Mouse (Mus musculus) MEL (cell line): ENCODE data around the gene Egfem1. TPM values are rescaled to one million over a fixed set of nuclear protein-coding genes. Genes with fewer than 3 reads are reported as not detected.

Experiments used
- DNase-seq: peaks from one replicate; pipeline ENCODE4 v3.0.0; 2011; ENCODE audit warnings: low read depth, low spot score
- H3K27ac ChIP-seq: 2 replicates; pipeline ENCODE4 v1.5.1; 2012; ENCODE audit warnings: low read depth, mild to moderate bottlenecking, control low read depth, low read length, moderate library complexity; ENCODE audit not compliant: control insufficient read depth
- H3K27me3 ChIP-seq, 2 experiments: fragments of 150-350 bp in 1 of 2; sonication (generic) in 1 of 2; 2 replicates each; pipeline ENCODE4 v1.6.1; 2012; ENCODE audit warnings: low read length in 2 of 2, mild to moderate bottlenecking in 2 of 2, improper control_type of control experiment in 1 of 2, moderate library complexity in 1 of 2; ENCODE audit not compliant: insufficient read depth in 2 of 2, control insufficient read depth in 1 of 2
- H3K36me3 ChIP-seq, 2 experiments: 2 replicates each; pipeline ENCODE4 v1.6.1; 2012 to 2014; ENCODE audit warnings: low read length in 2 of 2, improper control_type of control experiment in 1 of 2, inconsistent platforms in 1 of 2, mild to moderate bottlenecking in 1 of 2; ENCODE audit not compliant: insufficient read depth in 2 of 2, control insufficient read depth in 1 of 2
- H3K4me1 ChIP-seq, 2 experiments: fragments of 150-350 bp in 1 of 2; sonication (generic) in 1 of 2; 2 replicates each; pipeline ENCODE4 v1.6.1; 2012; ENCODE audit warnings: low read length in 2 of 2, improper control_type of control experiment in 1 of 2, mild to moderate bottlenecking in 1 of 2; ENCODE audit not compliant: insufficient read depth in 2 of 2, control insufficient read depth in 1 of 2
- H3K4me3 ChIP-seq, 2 experiments: fragments of 150-350 bp in 1 of 2; sonication (generic) in 1 of 2; 2 replicates each; pipeline ENCODE4 v1.5.1; 2012; ENCODE audit warnings: low read depth in 2 of 2, low read length in 2 of 2, mild to moderate bottlenecking in 2 of 2, moderate library complexity in 2 of 2, control low read depth in 1 of 2, improper control_type of control experiment in 1 of 2; ENCODE audit not compliant: control insufficient read depth in 1 of 2, insufficient read depth in 1 of 2
- H3K79me2 ChIP-seq: 2 replicates; pipeline ENCODE4 v1.6.1; 2012; ENCODE audit warnings: mild to moderate bottlenecking, low read length, moderate library complexity; ENCODE audit not compliant: control insufficient read depth, poor library complexity, insufficient read depth
- H3K9ac ChIP-seq: 2 replicates; pipeline ENCODE4 v1.6.1; 2012; ENCODE audit warnings: low read depth, mild to moderate bottlenecking, control low read depth, low read length, moderate library complexity; ENCODE audit not compliant: control insufficient read depth, poor library complexity, severe bottlenecking
- H3K9me3 ChIP-seq: fragments of 150-350 bp; sonication (generic); replicated peaks from 2 replicates; pipeline ENCODE4 v1.6.1; 2012; ENCODE audit warnings: mild to moderate bottlenecking, low read length, improper control_type of control experiment, moderate library complexity; ENCODE audit not compliant: insufficient read depth
- BHLHE40 ChIP-seq: IDR thresholded peaks from 2 replicates; pipeline ENCODE4 v1.6.1; 2012; ENCODE audit warnings: low read depth, mild to moderate bottlenecking, inconsistent platforms, low read length, improper control_type of control experiment, borderline replicate concordance
- CHD1 ChIP-seq: IDR thresholded peaks from 2 replicates; pipeline ENCODE4 v1.6.1; 2012; ENCODE audit warnings: low read depth, mild to moderate bottlenecking, inconsistent platforms, low read length, improper control_type of control experiment
- CTCF ChIP-seq, 3 experiments: IDR thresholded peaks in 2 of 3; conservative IDR thresholded peaks in 1 of 3; 2 replicates each; pipeline ENCODE4 v1.5.1; 2011 to 2012; ENCODE audit warnings: low read length in 3 of 3, low read depth in 2 of 3, mild to moderate bottlenecking in 2 of 3, improper control_type of control experiment in 1 of 3, inconsistent platforms in 1 of 3, mixed read lengths in 1 of 3, moderate library complexity in 1 of 3; ENCODE audit not compliant: control insufficient read depth in 1 of 3, insufficient read depth in 1 of 3, poor library complexity in 1 of 3, severe bottlenecking in 1 of 3
- ELF1 ChIP-seq: IDR thresholded peaks from 2 replicates; pipeline ENCODE4 v1.6.1; 2014; ENCODE audit warnings: low read depth, mild to moderate bottlenecking, inconsistent platforms, low read length, improper control_type of control experiment, moderate library complexity
- ETS1 ChIP-seq: IDR thresholded peaks from 2 replicates; pipeline ENCODE4 v1.6.1; 2012; ENCODE audit warnings: low read depth, mild to moderate bottlenecking, inconsistent platforms, low read length, improper control_type of control experiment, moderate library complexity
- GABPA ChIP-seq: IDR thresholded peaks from 2 replicates; pipeline ENCODE4 v1.6.1; 2012; ENCODE audit warnings: low read depth, mild to moderate bottlenecking, inconsistent platforms, low read length, improper control_type of control experiment, moderate library complexity
- HCFC1 ChIP-seq: IDR thresholded peaks from 2 replicates; pipeline ENCODE4 v1.6.1; 2012; ENCODE audit warnings: low read depth, mild to moderate bottlenecking, inconsistent platforms, low read length, improper control_type of control experiment, moderate library complexity
- MAZ ChIP-seq: IDR thresholded peaks from 2 replicates; pipeline ENCODE4 v1.6.1; 2012; ENCODE audit warnings: low read depth, mild to moderate bottlenecking, inconsistent platforms, low read length, improper control_type of control experiment
- MYC ChIP-seq: IDR thresholded peaks from 2 replicates; pipeline ENCODE4 v1.6.1; 2011; ENCODE audit warnings: low read depth, mild to moderate bottlenecking, low read length, improper control_type of control experiment, moderate library complexity
- NELFE ChIP-seq: IDR thresholded peaks from 2 replicates; pipeline ENCODE4 v1.6.1; 2011; ENCODE audit warnings: low read depth, low read length, improper control_type of control experiment
- NRF1 ChIP-seq: IDR thresholded peaks from 2 replicates; pipeline ENCODE4 v1.6.1; 2014; ENCODE audit warnings: low read depth, mild to moderate bottlenecking, inconsistent platforms, low read length, improper control_type of control experiment, moderate library complexity; ENCODE audit not compliant: poor library complexity, insufficient read depth, severe bottlenecking
- POLR2A ChIP-seq, 2 experiments: IDR thresholded peaks; 2 replicates each; pipeline ENCODE4 v1.6.1; 2011 to 2012; ENCODE audit warnings: low read length in 2 of 2, mild to moderate bottlenecking in 2 of 2, control low read depth in 1 of 2, improper control_type of control experiment in 1 of 2, low read depth in 1 of 2, moderate library complexity in 1 of 2; ENCODE audit not compliant: control insufficient read depth in 1 of 2, insufficient read depth in 1 of 2, poor library complexity in 1 of 2
- POLR2AphosphoS2 ChIP-seq: IDR thresholded peaks from 2 replicates; pipeline ENCODE4 v1.6.1; 2011; ENCODE audit warnings: low read length, improper control_type of control experiment
- RAD21 ChIP-seq: IDR thresholded peaks from 2 replicates; pipeline ENCODE4 v1.6.1; 2011; ENCODE audit warnings: mild to moderate bottlenecking, low read depth, low read length, improper control_type of control experiment
- TAL1 ChIP-seq: IDR thresholded peaks from 2 replicates; pipeline ENCODE4 v1.6.1; 2012; ENCODE audit warnings: mild to moderate bottlenecking, inconsistent platforms, low read length, moderate library complexity, mixed read lengths
- TBP ChIP-seq: IDR thresholded peaks from 2 replicates; pipeline ENCODE4 v1.8.0; 2011; ENCODE audit warnings: low read depth, low read length, improper control_type of control experiment
- USF1 ChIP-seq: IDR thresholded peaks from 2 replicates; pipeline ENCODE4 v1.6.1; 2014; ENCODE audit warnings: low read depth, mild to moderate bottlenecking, inconsistent platforms, low read length, improper control_type of control experiment, moderate library complexity
- ZC3H11A ChIP-seq: IDR thresholded peaks from 2 replicates; pipeline ENCODE4 v1.6.1; 2012; ENCODE audit warnings: low read depth, mild to moderate bottlenecking, inconsistent platforms, low read length, improper control_type of control experiment
- ZKSCAN1 ChIP-seq: IDR thresholded peaks from 2 replicates; pipeline ENCODE4 v1.6.1; 2012; ENCODE audit warnings: low read depth, mild to moderate bottlenecking, inconsistent platforms, low read length, improper control_type of control experiment, moderate library complexity
- ZMIZ1 ChIP-seq: IDR thresholded peaks from 2 replicates; pipeline ENCODE4 v1.6.1; 2012; ENCODE audit warnings: low read depth, mild to moderate bottlenecking, inconsistent platforms, low read length, improper control_type of control experiment, moderate library complexity
- ZNF384 ChIP-seq: IDR thresholded peaks from 2 replicates; pipeline ENCODE4 v1.6.1; 2012; ENCODE audit warnings: low read depth, mild to moderate bottlenecking, inconsistent platforms, low read length, improper control_type of control experiment
- polyA plus RNA-seq, 2 experiments: library from polyadenylated mRNA; stranded (reverse) in 1 of 2; unstranded in 1 of 2; fragments of >175 nt in 1 of 2; fragments of >200 nt in 1 of 2; gene quantifications; 2 replicates each; pipeline versions ENCODE4 v1.2.1 to v1.2.4; 2012; ENCODE audit warnings: low replicate concordance in 2 of 2, low read depth in 1 of 2; ENCODE audit not compliant: insufficient read length in 2 of 2, insufficient read depth in 1 of 2, missing spikeins in 1 of 2
- total RNA-seq: library from RNA; depleted of rRNA; stranded (reverse); fragments of 300-350 nt; gene quantifications from 2 replicates; pipeline ENCODE4 v1.2.3, GENCODE M21; 2012

Gene Egfem1
- total and polyA plus RNA-seq, 3 experiments = not detected

GRCm38 (mm10) chr3:29525963-29526301 is 444.1 kb downstream of the Egfem1 start:
- Histone ChIP-seq H3K9ac (no peak overlapping the region), H3K4me3 (no peak overlapping the region), H3K4me1 (no peaks in the 10 kb centered on the region), H3K27ac (no peak overlapping the region), H3K27me3 (no peaks in the 10 kb centered on the region), H3K79me2 (no peaks in the 10 kb centered on the region), H3K36me3 (no peaks in the 10 kb centered on the region), H3K9me3 (no peaks in the 10 kb centered on the region)
- TF ChIP-seq HCFC1 (no peak), ZNF384 (no peak), POLR2AphosphoS2 (no peak), GABPA (no peak), CHD1 (no peak), NRF1 (no peak), BHLHE40 (no peak), ETS1 (no peak), ZKSCAN1 (no peak), TAL1 (no peak), RAD21 (no peak), NELFE (no peak), ELF1 (no peak), ZMIZ1 (no peak), MAZ (no peak), POLR2A (IDR thresholded peaks at IDR 0.05; ENCODE audit: control insufficient read depth in 1 of 2, insufficient read depth in 1 of 2, low read depth in 1 of 2, low read length in 2 of 2, poor library complexity in 1 of 2) (no peak), TBP (no peak)
- DNase-seq = no peak

GRCm38 (mm10) chr3:29539211-29539610 is 457.4 kb downstream of the Egfem1 start:
- no peak for TF ChIP-seq GABPA
- TF ChIP-seq TAL1 = no peak
- TF ChIP-seq CTCF (IDR thresholded peaks at IDR 0.05 in 2 of 3, conservative IDR thresholded peaks at IDR 0.05 in 1 of 3; ENCODE audit: control insufficient read depth in 1 of 3, insufficient read depth in 1 of 3, low read depth in 2 of 3, low read length in 3 of 3, poor library complexity in 1 of 3, severe bottlenecking in 1 of 3) = no peak
- no peak for TF ChIP-seq MYC
- no peak for TF ChIP-seq USF1
- TF ChIP-seq ZC3H11A = no peak
- no peak for TF ChIP-seq ETS1
- no peak for TF ChIP-seq HCFC1
- Histone ChIP-seq H3K79me2 (no peaks in the 10 kb centered on the region), H3K27ac (no peak overlapping the region)

More at GRCm38 (mm10) chr3:29539211-29539610, 457.4 kb downstream of the Egfem1 start:
- H3K36me3 ChIP-seq = no peaks in the 10 kb centered on the region
- H3K9me3 ChIP-seq = no peaks in the 10 kb centered on the region
- DNase-seq = no peak
- H3K9ac ChIP-seq = no peak overlapping the region
- no peaks in the 10 kb centered on the region for H3K4me1 ChIP-seq
- no peak overlapping the region for H3K4me3 ChIP-seq
- H3K27me3 ChIP-seq = no peaks in the 10 kb centered on the region
